Mouse (Mus musculus) limb, embryonic 12.5 days (tissue): ENCODE measurements at regions not wholly inside any gene's neighbourhood (a gene's known extent, or its start where the extent isn't known, plus 50 kb on each side); places are given as distances from the start of the nearest gene placed in this dataset.
A peak's percentile ranks its signal among the peaks of the same experiment; 100 is the strongest.
"Not testable (repeated sequence)": the region's sequence is repeated elsewhere in the genome, so short reads cannot be mapped to it uniquely, and the experiment has no call there.

Experiments
- ATAC-seq: fragments of 200-750 bp; cut with Nextera tagmentation; 2 replicates; pipeline ENCODE4 v1.8.0; 2017; ENCODE audit warnings: low read depth, moderate TSS enrichment; ENCODE audit not compliant: insufficient number of reproducible peaks, insufficient read depth, low FRiP score, low TSS enrichment
- H3K27ac ChIP-seq: fragments of 300-500 bp; sonication (generic); 2 replicates; pipeline ENCODE4 v1.5.1; 2016; ENCODE audit warnings: mild to moderate bottlenecking, moderate library complexity
- H3K27me3 ChIP-seq: fragments of 300-500 bp; sonication (generic); 2 replicates; pipeline ENCODE4 v1.6.1; 2016; ENCODE audit warnings: mild to moderate bottlenecking, moderate library complexity
- H3K36me3 ChIP-seq: fragments of 300-500 bp; sonication (generic); 2 replicates; pipeline ENCODE4 v1.6.1; 2016; ENCODE audit warnings: mild to moderate bottlenecking, moderate library complexity
- H3K4me1 ChIP-seq: fragments of 300-500 bp; sonication (generic); replicated peaks from 2 replicates; pipeline ENCODE4 v1.6.1; 2016
- H3K4me2 ChIP-seq: fragments of 300-500 bp; sonication (generic); 2 replicates; pipeline ENCODE4 v1.6.1; 2016; ENCODE audit warnings: mild to moderate bottlenecking, moderate library complexity
- H3K4me3 ChIP-seq: fragments of 300-500 bp; sonication (generic); replicated peaks from 2 replicates; pipeline ENCODE4 v1.5.1; 2016; ENCODE audit warnings: mild to moderate bottlenecking
- H3K9ac ChIP-seq: fragments of 300-500 bp; sonication (generic); replicated peaks from 2 replicates; pipeline ENCODE4 v1.6.1; 2016; ENCODE audit warnings: mild to moderate bottlenecking, moderate library complexity
- H3K9me3 ChIP-seq: fragments of 300-500 bp; sonication (generic); 2 replicates; pipeline ENCODE4 v1.6.1; 2016; ENCODE audit warnings: mild to moderate bottlenecking, moderate library complexity
- WGBS: fragments of 180-500 bp; shearing (Covaris S2); methylation state at CpG from one replicate; pipeline ENCODE4 v1.1.7; 2016; 5-methylcytosine and 5-hydroxymethylcytosine counted together

DNA sequence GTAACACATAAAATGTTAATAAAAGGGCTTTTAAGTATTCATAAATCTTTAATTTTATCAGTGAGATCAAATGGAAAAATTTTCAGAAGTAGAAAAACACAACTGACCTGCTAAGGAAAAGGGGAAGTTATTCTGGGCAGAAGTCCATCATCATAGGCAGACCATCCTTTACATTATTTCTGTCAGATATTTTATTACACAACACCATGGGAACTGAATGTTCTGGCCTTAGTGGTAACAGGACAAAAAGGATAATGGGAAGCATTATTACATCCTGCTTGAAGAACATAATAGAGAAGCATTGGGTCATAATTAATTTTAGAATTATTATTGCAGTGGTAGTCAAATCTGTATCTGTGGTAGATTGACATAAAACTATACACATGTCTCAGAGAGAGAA lies 603.5 kb upstream of the Gje1 start:
- Histone ChIP-seq H3K4me2 (no peak overlapping the region), H3K4me1 (no peaks in the 10 kb centered on the region), H3K27me3 (no peaks in the 10 kb centered on the region), H3K36me3 (no peaks in the 10 kb centered on the region), H3K9me3 (no peaks in the 10 kb centered on the region), H3K9ac (no peak overlapping the region), H3K4me3 (no peak overlapping the region), H3K27ac (no peak overlapping the region)
- no peak for ATAC-seq

DNA sequence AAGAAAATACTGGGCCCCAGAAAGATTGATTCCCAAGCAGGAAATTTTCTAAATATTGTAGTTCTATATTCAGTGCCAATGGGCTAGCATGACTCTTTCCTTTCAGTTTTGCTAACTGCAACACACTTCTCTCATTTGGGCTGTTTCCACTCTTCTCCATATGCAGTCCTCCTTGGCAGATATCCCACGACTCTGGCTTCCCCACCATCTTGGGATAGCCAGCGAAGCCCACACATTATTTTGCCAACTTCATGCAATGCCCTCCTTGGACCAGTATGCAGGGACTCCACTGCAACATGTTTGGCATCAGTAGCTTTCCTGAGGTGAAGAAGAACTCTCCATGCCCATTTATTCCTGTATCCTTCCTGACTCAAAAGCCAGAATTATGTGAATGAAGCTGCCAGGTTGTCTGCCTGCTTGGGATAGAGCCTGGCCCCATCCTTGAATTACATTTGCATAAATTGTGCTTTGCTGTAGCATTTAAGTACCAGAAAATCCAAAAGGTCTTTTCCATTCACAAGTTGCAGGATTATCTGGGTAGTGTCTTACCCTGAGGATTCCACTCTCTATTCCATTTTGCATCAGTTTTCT lies 599.1 kb upstream of the Gje1 start:
- ATAC-seq = no peak
- Histone ChIP-seq H3K36me3 (no peaks in the 10 kb centered on the region), H3K27me3 (no peaks in the 10 kb centered on the region), H3K9me3 (no peaks in the 10 kb centered on the region), H3K4me1 (no peaks in the 10 kb centered on the region), H3K4me2 (no peak overlapping the region), H3K4me3 (no peak overlapping the region), H3K27ac (no peak overlapping the region), H3K9ac (no peak overlapping the region)
- WGBS = 71% methylated on average over 2 of the region's 2 CpGs

DNA sequence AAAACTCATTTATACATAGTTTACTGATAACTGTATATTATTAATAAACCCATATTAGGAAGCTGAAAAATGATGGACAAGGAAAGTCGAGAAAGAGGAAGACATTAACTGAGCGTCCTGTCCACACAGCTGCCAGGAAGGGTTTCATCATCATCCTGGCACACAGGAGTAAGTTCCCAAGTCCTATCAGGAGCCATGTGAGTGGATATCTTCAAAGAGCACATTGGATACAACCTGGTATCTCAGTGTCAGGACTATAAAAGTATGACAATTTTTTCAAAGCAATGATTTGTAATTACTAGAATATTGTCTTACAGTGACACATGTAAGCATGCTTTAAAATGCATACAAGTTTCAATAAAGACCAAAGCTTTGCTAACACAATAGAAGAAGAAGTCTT lies 592.6 kb upstream of the Gje1 start:
- H3K4me1 ChIP-seq = no peaks in the 10 kb centered on the region
- WGBS = 85% methylated on average over 2 of the region's 2 CpGs
- ATAC-seq = no peak
- H3K9me3 ChIP-seq = no peaks in the 10 kb centered on the region
- H3K9ac ChIP-seq = no peak overlapping the region
- H3K27me3 ChIP-seq = no peaks in the 10 kb centered on the region
- H3K36me3 ChIP-seq = no peaks in the 10 kb centered on the region
- H3K4me2 ChIP-seq = no peak overlapping the region
- no peak overlapping the region for H3K27ac ChIP-seq
- H3K4me3 ChIP-seq = no peak overlapping the region

DNA sequence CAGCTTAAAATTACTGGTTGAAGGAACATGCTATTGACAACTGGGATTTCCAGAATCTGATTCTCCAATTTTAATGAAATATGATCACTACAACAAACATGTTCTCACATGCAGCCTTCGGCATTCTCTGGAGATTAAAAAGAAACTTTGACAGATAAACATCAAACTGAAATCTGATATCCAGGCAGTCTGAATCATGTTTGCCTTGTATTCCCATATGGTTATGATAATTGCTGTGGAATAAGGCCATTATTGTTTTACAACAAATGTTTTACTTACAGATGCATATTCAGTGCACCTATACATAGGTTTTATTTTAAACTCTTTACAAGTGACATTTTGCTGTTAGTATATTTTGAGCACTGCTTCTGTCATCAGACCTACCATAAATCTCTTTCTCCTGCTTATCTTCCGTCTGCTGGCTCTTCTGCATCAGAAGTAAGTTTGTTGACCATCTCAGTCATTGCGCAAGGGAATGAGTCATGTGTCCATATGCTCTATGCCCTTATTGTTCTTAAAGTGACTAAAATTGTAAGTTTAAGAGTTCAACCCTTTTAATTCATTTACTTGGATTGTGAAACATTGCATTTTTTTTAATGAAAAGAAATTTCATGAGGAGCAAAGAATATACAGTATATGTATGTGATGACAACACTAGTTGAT lies 587.9 kb upstream of the Gje1 start:
- H3K9me3 ChIP-seq = no peaks in the 10 kb centered on the region
- no peaks in the 10 kb centered on the region for H3K36me3 ChIP-seq
- H3K4me3 ChIP-seq = no peak overlapping the region
- no peaks in the 10 kb centered on the region for H3K27me3 ChIP-seq
- no peak overlapping the region for H3K4me2 ChIP-seq
- no peak for ATAC-seq
- H3K9ac ChIP-seq = no peak overlapping the region
- no peaks in the 10 kb centered on the region; the same call in 1 of the 2 replicates for H3K4me1 ChIP-seq
- 73% methylated on average over 3 of the region's 3 CpGs for WGBS
- no peak overlapping the region for H3K27ac ChIP-seq

DNA sequence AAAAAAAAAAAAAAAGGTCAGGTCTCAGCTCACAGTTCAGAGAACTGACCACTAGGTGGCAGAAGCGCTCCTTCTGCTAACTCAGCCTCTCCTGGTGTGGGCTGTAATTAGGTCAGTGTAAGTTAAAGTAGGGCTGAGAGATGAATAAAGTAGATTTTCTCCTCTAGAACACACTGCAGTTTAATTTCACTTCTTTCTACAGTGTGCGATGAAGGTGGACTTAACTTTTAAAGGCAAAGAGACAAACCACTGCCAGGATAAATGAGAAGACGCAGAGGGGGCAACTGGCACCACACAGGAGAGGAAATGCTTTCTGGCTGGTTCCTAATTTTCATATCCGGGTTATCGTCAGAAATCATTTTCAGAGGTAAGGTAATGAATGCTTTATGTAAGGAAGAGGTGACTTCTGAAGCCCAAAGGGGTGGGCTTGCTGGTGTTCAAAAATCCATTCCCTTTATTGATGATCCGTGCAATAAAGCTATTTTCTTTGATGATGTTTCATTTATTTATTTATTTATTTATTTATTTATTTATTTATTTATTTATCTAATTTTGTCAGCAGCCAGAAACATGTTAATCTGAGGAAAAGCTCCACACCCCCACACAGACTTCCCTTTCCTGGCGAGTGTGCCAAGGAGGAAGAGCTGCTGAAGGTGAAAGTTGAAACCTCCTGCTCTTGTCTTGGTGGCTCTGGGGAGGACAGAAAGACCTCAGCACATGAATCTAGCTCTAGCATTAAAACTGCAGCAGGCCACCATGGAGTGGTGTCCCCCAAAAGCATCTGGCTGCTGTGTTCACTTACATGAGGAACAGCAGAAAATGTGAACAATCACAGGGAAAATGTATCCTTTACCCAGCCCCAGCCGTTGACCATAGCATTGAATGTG lies 582.4 kb upstream of the Gje1 start:
- Histone ChIP-seq H3K9me3 (no peaks in the 10 kb centered on the region), H3K4me3 (0 out of 2 replicates have a peak overlapping the region, but pooled peaks have one; percentile 9), H3K9ac (no peak overlapping the region; the same call in 1 of the 2 replicates), H3K27ac (no peak overlapping the region), H3K4me2 (peak overlapping the region; percentile 38), H3K4me1 (peaks cover 7% of the 10 kb centered on the region; the same call in 1 of the 2 replicates), H3K36me3 (no peaks in the 10 kb centered on the region), H3K27me3 (no peaks in the 10 kb centered on the region)
- peak; percentile 73; the same call in 1 of the 2 replicates for ATAC-seq
- WGBS = 38% methylated on average over 8 of the region's 8 CpGs

DNA sequence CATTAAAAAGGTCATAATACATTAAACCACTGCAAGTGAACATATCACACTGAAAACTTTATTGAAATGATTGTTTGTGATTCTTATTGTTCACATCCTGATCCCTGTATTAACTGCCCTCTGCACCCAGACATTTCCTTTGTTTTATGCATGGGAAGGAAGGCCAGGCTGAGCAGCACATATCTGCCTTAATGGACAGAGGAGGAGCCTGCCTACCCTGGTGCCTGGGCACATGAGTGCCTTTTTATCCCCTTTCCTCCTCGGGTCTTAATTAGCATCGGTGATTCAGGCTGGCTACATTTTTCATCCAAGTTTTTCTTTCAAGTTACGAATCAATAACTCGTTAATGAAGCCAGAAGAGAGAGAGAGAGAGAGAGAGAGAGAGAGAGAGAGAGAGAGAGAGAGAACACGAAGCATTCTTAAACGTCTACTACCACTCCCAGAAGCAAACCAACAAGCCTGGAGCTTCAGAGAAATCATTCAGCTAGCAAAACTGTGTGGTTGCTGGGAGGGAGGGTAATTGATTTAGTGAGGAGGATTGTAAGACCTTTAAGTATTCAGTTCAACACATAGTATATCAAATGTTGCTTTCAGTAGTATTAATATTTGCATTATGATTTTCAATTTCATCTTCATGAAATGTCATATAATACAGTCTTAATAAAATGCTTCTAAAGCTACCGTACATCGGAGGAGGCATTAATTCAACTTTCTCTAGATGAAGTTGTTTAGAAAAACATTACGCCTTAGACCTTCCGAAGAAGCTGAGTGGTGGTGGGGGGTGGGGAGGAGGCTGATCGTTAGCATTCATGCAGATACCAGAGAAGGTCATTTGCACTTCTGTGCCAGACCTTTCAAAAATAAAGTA lies 581.6 kb upstream of the Gje1 start:
- ATAC-seq = peak; percentile 63; the same call in 1 of the 2 replicates
- H3K27me3 ChIP-seq = no peaks in the 10 kb centered on the region
- peaks cover 7% of the 10 kb centered on the region; the same call in 1 of the 2 replicates for H3K4me1 ChIP-seq
- H3K27ac ChIP-seq = no peak overlapping the region
- H3K4me2 ChIP-seq = no peak overlapping the region
- no peak overlapping the region for H3K4me3 ChIP-seq
- 34% methylated on average over 11 of the region's 11 CpGs for WGBS
- no peaks in the 10 kb centered on the region for H3K36me3 ChIP-seq
- H3K9ac ChIP-seq = no peak overlapping the region
- H3K9me3 ChIP-seq = no peaks in the 10 kb centered on the region

DNA sequence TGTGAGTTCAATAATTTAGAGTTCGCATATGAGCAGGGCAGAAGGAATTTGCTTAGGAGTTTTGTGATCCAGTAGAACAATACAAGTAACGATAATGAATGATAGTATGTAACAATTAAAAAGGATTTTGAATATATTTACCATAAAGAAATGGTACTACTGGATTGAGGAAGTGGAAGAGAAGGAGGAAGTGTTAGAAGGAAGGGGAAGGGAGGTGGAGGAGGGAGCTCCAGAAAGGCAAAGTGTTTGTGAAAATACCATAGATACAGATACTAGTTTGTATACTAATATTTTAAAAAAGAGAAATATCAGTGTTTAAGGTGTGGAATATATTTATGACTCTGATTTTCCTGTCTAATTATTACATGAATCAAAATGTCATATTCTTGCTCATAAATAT lies 579.2 kb upstream of the Gje1 start:
- 88% methylated on average over 2 of the region's 2 CpGs for WGBS
- Histone ChIP-seq H3K4me3 (no peak overlapping the region), H3K9me3 (no peaks in the 10 kb centered on the region), H3K27ac (no peak overlapping the region), H3K9ac (no peak overlapping the region), H3K4me1 (peaks cover 7% of the 10 kb centered on the region; the same call in 1 of the 2 replicates), H3K36me3 (no peaks in the 10 kb centered on the region), H3K4me2 (no peak overlapping the region), H3K27me3 (no peaks in the 10 kb centered on the region)
- no peak for ATAC-seq

DNA sequence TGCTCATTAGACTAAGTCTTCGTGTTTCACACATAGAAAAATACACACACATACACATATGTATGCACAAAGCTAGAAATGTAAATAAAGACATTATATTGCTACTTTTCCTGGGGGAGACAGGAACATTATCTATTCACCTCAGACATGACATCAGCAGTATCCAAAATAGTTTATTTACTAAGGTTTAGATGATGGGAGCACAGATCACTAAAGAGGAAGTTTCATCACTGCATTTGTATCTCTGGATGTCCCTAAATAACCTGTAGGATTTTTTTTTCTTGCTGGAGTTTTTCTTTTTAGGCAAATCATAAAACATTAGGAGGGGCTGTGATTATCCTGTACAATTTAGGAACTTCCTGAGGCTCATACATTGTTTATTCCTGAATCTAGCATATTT lies 576.1 kb upstream of the Gje1 start:
- Histone ChIP-seq H3K4me3 (no peak overlapping the region), H3K4me1 (no peaks in the 10 kb centered on the region), H3K9me3 (no peaks in the 10 kb centered on the region), H3K9ac (no peak overlapping the region), H3K27me3 (no peaks in the 10 kb centered on the region), H3K27ac (no peak overlapping the region), H3K4me2 (no peak overlapping the region), H3K36me3 (no peaks in the 10 kb centered on the region)
- ATAC-seq = no peak
- WGBS = 70% methylated on average over 1 of the region's 1 CpGs

DNA sequence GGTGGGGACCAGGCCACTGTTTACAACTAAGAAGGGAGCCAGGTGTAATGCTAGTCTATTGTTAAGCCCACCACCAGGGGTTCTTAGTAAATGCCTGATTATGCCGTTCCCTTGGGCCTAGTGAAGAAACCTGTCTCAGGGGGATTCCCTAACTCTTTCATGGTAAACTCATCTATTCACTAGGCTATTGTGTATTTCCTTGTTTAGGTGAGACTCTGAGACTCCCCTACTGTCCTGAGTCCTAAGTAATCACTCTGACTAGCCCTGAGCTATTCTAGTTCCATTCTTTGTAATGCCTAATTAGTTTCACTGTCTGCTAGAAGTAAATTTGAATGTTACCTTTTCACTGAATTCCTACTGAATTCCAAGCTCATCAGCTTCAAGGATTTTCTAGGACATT lies 545.3 kb upstream of the Gje1 start:
- not testable (repeated sequence) for H3K4me1 ChIP-seq, H3K27me3 ChIP-seq, H3K27ac ChIP-seq, H3K36me3 ChIP-seq, H3K9me3 ChIP-seq, H3K4me3 ChIP-seq, H3K4me2 ChIP-seq, H3K9ac ChIP-seq, ATAC-seq
- whole genome bisulfite sequencing = 82% methylated on average over 1 of the region's 1 CpGs

DNA sequence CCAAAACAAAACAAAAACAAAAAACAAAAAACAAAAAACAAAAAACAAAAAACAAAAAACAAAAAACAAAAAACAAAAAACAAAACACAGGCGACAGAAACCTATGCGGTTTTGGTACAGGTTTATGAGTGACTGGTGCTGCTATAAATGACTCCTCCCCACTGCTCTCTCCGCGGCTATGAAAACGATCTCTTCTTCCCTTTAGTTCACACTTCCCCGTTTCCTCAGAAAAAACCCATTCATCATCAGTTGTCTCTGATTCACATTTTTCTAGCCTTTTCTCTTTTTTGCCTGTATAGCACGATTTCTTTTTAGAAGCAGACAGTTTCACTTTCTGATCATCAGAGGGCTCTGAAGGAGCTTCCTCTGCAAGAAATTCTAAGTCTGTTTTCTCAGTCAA lies 544.3 kb upstream of the Gje1 start:
- H3K4me1 ChIP-seq, H3K4me2 ChIP-seq, H3K9me3 ChIP-seq, H3K9ac ChIP-seq, H3K36me3 ChIP-seq, H3K27me3 ChIP-seq, H3K27ac ChIP-seq, H3K4me3 ChIP-seq, ATAC-seq: not testable (repeated sequence)
- WGBS = 71% methylated on average over 7 of the region's 7 CpGs
